In genomic region chr11:79116665-79117064, GRCm38 (mm10) we compare ENCODE assay signal across 9 mouse cellular contexts. TPM values are rescaled to one million over a fixed set of nuclear protein-coding genes. Genes with fewer than 3 reads are reported as not detected.
DNase-seq lines count a peak whose midpoint lies in the region; ATAC-seq lines count a peak whose summit lies in the region.
"Had no signal": no experiment of that assay in that cellular context is flagged by ENCODE, and none has a peak within 500 bp of the region (broad histone marks: within the 10 kb centered on the region; RNA-seq: fewer than 3 reads in every experiment).

No protein-coding gene starts in this region.

- 17% methylated on average over 9 of the region's 9 CpGs for WGBS in forebrain, embryonic 12.5 days

- H3K36me3 ChIP-seq in megakaryocyte, embryonic 14.5 days (replicated peaks; ENCODE audit: low read length) = peaks cover 77% of the 10 kb centered on the region
- no peaks in the 10 kb centered on the region for H3K36me3 ChIP-seq in forebrain, embryonic 12.5 days (replicated peaks)
- H3K36me3 ChIP-seq: embryonic facial prominence, embryonic 12.5 days had no signal

- no peak overlapping the region for H3K4me2 ChIP-seq in forebrain, embryonic 12.5 days
- H3K4me2 ChIP-seq: embryonic facial prominence, embryonic 12.5 days had no signal

- H3K27me3 ChIP-seq in megakaryocyte, embryonic 14.5 days (replicated peaks) = no peaks in the 10 kb centered on the region
- H3K27me3 ChIP-seq in forebrain, embryonic 12.5 days = no peaks in the 10 kb centered on the region
- H3K27me3 ChIP-seq: embryonic facial prominence, embryonic 12.5 days had no signal

- H3K27ac ChIP-seq in forebrain, embryonic 12.5 days = peak overlapping the region; percentile 68
- H3K27ac ChIP-seq: embryonic facial prominence, embryonic 12.5 days had no signal

- peak; percentile 57 to 64 for DNase-seq in left cerebral cortex, postnatal 36 days (ENCODE audit: low spot score in 2 of 2)
- DNase-seq in telencephalon, adult 2 months (ENCODE audit: low read depth, low spot score) = peak; percentile 76
- no peak for DNase-seq in heart, postnatal 14 days

- H3K9me3 ChIP-seq in megakaryocyte, embryonic 14.5 days = no peaks in the 10 kb centered on the region
- no peaks in the 10 kb centered on the region for H3K9me3 ChIP-seq in forebrain, embryonic 12.5 days
- H3K9me3 ChIP-seq: embryonic facial prominence, embryonic 12.5 days had no signal

- H3K9ac ChIP-seq in forebrain, embryonic 12.5 days = no peak overlapping the region
- H3K9ac ChIP-seq: embryonic facial prominence, embryonic 12.5 days had no signal

- no peak for ATAC-seq in megakaryocyte, adult 5-6 weeks (ENCODE audit: poor library complexity, severe bottlenecking)
- peak; percentile 75 for ATAC-seq in forebrain, embryonic 12.5 days (ENCODE audit: low FRiP score)
- no peak for ATAC-seq in megakaryocyte-erythroid progenitor cell, adult 5-6 weeks (replicated peaks; ENCODE audit: low FRiP score, low TSS enrichment, poor library complexity, severe bottlenecking)
- ATAC-seq in CD4-positive, CD25-positive, alpha-beta regulatory T cell, adult 4 months = no peak

- intact Hi-C loops in left cerebral cortex, postnatal 36 days (cut with DNase I) = loop anchor here (5.0 kb wide), 1 partner anchor 49 kb away; no protein-coding TSS in a partner anchor
- intact Hi-C loops in heart, postnatal 14 days (cut with DNase I) = no loop called here

- peak overlapping the region; percentile 75 for H3K4me3 ChIP-seq in megakaryocyte, embryonic 14.5 days (replicated peaks)
- no peak overlapping the region for H3K4me3 ChIP-seq in forebrain, embryonic 12.5 days (replicated peaks)
- H3K4me3 ChIP-seq: embryonic facial prominence, embryonic 12.5 days had no signal

- H3K4me1 ChIP-seq in megakaryocyte, embryonic 14.5 days = peaks cover 100% of the 10 kb centered on the region
- H3K4me1 ChIP-seq in forebrain, embryonic 12.5 days = peaks cover 47% of the 10 kb centered on the region

RNA-seq across cellular contexts. Expression of gene Ksr1, which starts 29.5 kb away (rescaled TPM):
- 46.5 and 208 TPM in 2 replicates for polyA plus RNA-seq in megakaryocyte, embryonic 14.5 days (2012; ENCODE audit: insufficient read depth, low replicate concordance)
- total RNA-seq in megakaryocyte, adult 5-6 weeks (2015) = 6.4 and 6.8 TPM in 2 replicates
- total RNA-seq in megakaryocyte, adult 5-6 weeks (2017) = 5.2 and 10.8 TPM in 2 replicates
- polyA plus RNA-seq in forebrain, embryonic 12.5 days (2016; fragmentation: Nextera tagmentation; extraction: Ambion mirVana) = 4.7 and 7.6 TPM in 2 replicates
- total RNA-seq in left cerebral cortex, postnatal 36 days (2021) = 10 to 100 TPM; 53.4 to 70.5 TPM
- 5.4 and 11.9 TPM in 2 replicates for total RNA-seq in megakaryocyte-erythroid progenitor cell, adult 5-6 weeks (2014; fragmentation: Nextera tagmentation)
- total RNA-seq in megakaryocyte-erythroid progenitor cell, adult 5-6 weeks (2017) = 10.6 and 13.6 TPM in 2 replicates
- 10 to 100 TPM; 10.2 to 10.7 TPM for total RNA-seq in heart, postnatal 14 days (2021)
- polyA plus RNA-seq in CD4-positive, CD25-positive, alpha-beta regulatory T cell, adult 4 months (2017; shearing (Covaris generic)) = 1 to 10 TPM; 2.5 to 4.1 TPM

Comparison
In these comparisons a context has a peak if more than half of its experiments do, and no peak if none do; other contexts are left out.
1. DNase-seq: peak in left cerebral cortex, postnatal 36 days (2 of 2) and telencephalon, adult 2 months (single experiment); none in heart, postnatal 14 days (0 of 2).